Mouse (Mus musculus) heart, postnatal 14 days (tissue): ENCODE results near the gene Tmem63a. TPM values are rescaled to one million over a fixed set of nuclear protein-coding genes. Genes with fewer than 3 reads are reported as not detected.
"Not testable (repeated sequence)": the region's sequence is repeated elsewhere in the genome, so short reads cannot be mapped to it uniquely, and the experiment has no call there.

Source experiments
- DNase-seq, 2 experiments: peaks; one replicate each; pipeline ENCODE4 v3.0.0; 2021 to 2022
- intact Hi-C: fragments of 180-260 bp; cut with DNase I; formaldehyde crosslinking; loops from one replicate; pipeline ENCODE4 v1.15.1; 2025
- total RNA-seq, 2 experiments: library from RNA; stranded (reverse); gene quantifications; 2 replicates each; pipeline ENCODE4 v1.2.3; 2021

Gene Tmem63a
- total RNA-seq, 2 experiments from 2014 or later: 14.9 to 15.3 TPM

DNA sequence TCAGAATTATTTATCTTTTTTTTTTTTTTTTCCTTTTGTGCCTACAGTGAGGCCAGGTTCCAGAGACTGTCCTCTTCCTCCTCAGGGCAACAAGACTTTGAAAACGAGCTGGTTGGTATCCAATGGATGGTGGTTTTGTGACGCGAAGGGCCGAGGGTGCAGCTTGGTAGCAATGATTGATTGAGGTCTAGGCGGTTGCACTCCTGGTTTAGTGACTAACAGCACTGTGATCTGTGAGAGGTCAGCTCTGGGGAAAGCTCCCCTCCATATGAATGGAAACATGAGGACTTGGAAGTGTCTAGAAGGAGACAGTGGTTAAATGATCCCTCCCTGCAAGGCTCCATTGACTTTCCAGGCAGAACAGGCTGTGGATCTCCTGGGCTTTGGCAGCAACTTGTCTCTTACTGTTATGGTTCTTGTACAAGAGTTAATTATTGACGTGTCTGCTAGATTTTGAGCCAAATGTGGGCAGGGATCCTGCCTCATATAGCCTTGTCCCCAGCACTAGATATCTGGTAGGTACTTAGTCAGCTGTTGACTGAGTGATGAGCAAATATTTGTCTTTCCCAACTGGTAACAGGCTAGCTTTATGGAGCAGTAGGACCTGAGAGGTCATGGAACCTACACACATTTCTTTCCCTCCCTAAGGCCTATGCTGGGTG is 10.1 kb downstream of the Tmem63a start:
- intact Hi-C loops: no loop called here
- DNase-seq: no peak

DNA sequence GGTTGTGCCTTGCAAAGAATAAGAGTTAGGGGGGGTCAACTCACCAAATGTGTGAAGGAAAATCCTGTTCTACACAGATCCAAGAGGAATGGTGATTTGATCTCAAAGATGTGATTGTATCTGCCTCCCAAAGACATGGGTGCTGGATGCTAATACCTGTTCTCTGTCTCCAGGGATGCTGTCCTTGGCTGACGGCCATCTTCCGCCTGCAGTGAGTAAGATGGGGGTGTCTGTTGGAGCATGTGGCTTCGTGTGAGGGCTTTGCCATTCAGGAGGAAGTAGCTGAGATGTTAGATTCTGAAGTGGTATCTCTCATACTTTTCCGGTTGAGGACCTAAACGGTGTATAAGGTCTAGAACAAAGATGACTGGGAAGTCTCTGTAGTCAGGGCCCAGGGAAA is 10.7 kb downstream of the Tmem63a start:
- intact Hi-C loops: no loop called here
- DNase-seq: no peak

DNA sequence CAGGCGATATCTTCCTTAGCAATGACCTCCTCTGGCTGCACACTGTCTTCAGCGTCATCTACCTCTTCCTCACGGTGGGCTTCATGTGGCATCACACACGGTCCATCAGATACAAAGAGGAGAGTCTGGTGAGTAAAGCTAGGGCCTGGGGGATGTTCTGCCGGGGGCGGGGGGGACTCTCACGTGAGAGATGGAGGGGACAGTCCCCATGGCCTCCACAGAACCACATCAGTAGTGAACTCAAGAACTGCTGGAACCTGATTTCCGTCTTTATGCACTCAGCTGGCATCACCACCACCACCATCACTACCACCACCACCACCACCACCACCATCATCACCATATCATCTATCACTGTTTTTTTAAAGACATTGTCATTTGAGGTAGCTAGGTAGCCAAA is 14.3 kb downstream of the Tmem63a start:
- DNase-seq: no peak
- intact Hi-C loops: no loop called here

DNA sequence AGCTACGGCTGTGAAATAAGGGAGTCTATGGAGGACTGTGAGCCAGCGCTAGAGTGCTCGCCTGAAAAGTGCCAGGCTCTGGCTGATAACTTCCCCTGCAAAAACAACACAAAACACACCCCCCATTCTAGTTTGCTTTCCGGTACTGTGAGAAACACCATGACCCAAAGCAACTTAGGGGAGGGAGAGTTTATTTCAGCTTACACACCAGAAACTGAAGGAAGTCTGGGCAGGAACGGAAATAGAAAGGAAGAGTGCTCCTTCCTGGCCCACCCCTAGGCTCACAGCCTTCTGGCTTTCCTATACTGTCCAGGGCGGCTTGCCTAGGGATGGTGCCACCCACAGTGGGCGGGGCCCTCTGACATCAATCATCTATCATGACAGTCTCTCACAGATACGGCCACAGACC is 14.8 kb downstream of the Tmem63a start:
- DNase-seq: peak; percentile 35 to 36
- intact Hi-C loops: no loop called here

DNA sequence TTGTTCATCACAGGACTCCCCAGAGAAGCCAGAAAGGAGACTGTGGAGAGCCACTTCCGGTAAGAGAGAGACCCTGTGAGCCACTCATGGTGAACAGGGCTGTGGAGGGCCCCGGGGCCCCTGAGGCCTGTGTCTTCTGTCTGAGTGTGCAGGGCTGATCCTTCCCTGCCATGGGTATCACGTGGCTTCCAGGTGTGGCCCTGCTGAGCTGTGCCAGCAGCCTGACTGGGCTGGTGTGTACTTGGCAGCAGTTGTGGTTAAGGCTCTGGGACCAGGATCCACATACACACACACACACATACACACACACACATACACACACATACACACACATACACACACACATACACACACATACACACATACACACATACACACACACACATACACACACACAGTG is 15.8 kb downstream of the Tmem63a start:
- DNase-seq: no peak
- intact Hi-C loops: no loop called here

DNA sequence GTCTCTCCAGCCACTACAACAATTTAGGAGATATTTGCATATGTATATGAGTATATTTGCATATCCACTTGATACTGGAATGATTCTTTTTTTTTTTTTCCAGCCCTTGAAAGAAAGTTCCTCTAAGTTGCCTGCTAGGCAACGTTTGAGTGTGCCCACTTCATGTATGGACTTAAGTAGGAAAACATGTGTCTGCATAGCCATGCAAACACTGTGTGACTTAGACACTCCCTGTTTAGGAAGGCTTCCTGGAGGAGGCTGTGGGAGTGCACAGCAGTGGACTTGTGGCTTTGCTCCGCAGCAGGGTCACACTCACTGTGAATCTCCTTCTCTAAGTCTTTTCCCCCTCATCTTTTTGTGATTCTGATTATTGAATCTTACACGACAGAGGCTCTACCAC is 16.7 kb downstream of the Tmem63a start:
- DNase-seq: no peak
- intact Hi-C loops: no loop called here

DNA sequence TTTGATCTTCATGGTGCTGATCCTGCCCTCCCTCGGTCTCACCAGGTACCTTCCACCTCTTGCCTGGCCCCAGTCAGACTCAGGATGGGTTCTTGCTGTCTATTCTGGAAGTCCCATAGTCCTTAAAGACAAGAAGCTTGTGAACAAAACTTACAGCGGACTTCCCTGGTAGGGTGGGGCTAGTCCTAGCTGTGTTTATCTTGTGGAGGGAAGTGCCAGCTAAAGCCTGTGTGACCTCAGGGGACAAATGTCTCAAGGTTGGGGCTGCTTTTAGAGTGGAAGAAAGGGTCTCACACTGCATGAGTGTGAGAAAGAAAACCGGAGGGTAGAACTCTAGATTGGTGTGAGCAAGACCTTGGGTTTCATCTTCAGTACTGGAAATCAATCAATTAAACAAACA is 23.6 kb downstream of the Tmem63a start:
- intact Hi-C loops: no loop called here
- DNase-seq: no peak

DNA sequence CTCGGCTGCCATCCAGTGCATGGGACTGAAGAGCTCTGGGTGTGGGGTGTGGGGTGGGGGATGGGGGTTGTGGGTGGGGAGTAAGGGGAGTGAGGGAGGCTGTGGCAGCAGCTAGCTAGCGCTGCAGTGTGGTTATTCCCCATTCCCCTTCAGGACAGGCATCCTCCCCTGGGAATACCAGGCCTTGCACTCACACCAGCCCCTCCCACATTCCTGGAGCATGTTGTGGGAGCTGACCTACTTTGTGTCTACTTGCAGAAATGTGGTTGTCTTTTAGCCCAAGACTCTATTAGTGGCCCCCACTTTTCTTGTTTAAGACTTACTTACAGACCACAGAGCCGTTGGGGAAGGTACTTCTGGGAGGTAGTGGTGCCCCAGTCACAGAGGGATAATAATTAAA is 24.4 kb downstream of the Tmem63a start:
- intact Hi-C loops: no loop called here

DNA sequence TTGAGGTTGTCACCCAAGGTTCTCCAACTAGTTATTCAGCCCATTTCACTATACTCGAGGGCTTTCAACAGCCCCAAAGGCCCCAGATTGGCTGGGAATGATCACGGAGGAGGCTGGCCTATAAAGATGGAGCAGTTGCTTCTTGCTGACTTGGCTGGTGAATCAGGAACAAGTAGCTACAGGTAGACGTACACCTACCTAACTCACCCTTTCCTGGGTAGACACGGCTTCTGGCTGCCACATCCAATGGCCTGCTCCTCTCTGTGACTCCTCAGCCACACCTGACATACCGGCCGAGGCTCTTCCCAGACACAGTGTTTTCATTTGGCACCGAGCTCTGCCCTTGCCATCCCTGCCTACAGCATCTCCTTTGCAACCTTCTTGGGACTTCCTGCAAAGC is 25.1 kb downstream of the Tmem63a start:
- DNase-seq: no peak
- intact Hi-C loops: no loop called here

More for the DNA sequence above, 24.4 kb downstream of the Tmem63a start:
- DNase-seq: peak; percentile 43 to 66

DNA sequence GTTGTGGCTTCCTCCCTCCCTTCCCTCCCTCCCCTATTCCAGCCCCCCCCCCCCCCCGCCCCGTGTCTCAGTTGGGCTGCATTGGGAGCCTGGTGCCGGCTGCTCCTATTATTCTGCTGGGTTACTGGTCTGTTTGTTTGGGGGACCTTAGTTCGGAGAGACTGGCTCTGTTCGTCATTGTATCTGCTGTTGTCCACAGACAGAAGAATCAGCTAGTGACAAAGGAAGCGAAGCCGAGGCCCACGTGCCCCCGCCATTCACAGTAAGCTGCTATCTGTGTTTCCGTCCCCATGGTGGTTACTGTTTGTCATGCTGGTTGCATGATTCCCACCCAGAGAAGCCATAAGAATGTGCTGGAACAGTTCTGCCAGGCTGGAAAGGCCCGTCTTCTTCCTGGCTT is 30.8 kb downstream of the Tmem63a start:
- intact Hi-C loops: no loop called here
- no peak for DNase-seq

DNA sequence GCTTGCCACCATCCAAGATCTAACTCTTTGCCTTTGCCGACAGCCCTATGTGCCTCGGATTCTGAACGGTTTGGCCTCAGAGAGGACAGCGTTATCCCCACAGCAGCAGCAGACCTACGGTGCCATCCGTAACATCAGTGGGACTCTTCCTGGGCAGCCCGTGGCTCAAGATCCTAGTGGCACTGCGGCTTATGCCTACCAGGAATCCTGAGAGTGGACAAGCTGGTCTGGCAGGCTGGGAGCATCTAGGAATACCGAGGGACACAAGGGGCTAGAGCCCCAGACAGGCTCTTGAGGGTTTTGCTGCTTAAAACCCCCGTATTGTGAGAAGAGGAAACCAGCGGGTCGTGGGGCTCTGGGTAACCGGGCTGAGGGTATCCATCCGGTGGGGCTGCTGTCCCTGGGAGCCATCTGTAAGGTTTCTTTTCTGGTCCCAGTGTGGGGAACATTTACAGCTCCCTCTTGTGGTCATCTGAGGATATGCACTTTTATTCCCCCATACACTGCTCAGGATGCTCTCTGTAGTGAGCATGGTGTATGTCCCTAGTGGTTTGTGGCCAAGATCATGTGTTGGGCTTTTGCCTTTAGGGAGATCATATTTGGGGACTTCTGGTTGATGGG is 32.1 kb downstream of the Tmem63a start:
- intact Hi-C loops: loop anchor here (1.0 kb wide), 1 partner anchor 73 kb away; no protein-coding TSS in a partner anchor
- DNase-seq: peak in 1 of 2 experiments; percentile 50

DNA sequence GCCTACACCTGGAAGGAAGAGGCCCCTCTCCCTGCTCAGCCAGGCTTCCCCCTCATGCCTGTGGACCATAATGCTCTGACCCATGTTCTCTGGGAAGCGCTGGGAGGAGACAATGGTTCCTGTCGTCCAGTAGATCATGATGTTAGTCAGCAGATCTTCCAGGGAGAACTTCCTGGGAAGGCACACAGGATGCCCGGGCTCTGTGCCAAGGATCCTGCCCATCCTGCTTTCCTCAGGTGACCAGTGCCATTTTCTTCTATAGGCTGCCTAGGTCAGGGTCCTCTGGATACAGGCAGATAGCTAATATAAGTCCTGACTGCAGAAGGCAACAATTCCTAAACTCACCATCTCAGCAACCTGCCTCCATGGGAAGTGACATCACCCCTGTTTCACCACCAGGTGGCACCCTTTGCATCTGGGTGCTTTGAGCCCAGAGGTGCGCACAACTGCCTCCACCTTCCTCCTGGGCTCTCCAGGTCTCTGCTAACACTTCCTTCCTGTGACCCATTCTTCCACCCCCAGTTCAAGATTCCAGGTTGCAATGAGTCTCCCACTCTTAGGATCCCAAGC is 34.1 kb downstream of the Tmem63a start:
- peak; percentile 44 to 52 for DNase-seq
- intact Hi-C loops: no loop called here

DNA sequence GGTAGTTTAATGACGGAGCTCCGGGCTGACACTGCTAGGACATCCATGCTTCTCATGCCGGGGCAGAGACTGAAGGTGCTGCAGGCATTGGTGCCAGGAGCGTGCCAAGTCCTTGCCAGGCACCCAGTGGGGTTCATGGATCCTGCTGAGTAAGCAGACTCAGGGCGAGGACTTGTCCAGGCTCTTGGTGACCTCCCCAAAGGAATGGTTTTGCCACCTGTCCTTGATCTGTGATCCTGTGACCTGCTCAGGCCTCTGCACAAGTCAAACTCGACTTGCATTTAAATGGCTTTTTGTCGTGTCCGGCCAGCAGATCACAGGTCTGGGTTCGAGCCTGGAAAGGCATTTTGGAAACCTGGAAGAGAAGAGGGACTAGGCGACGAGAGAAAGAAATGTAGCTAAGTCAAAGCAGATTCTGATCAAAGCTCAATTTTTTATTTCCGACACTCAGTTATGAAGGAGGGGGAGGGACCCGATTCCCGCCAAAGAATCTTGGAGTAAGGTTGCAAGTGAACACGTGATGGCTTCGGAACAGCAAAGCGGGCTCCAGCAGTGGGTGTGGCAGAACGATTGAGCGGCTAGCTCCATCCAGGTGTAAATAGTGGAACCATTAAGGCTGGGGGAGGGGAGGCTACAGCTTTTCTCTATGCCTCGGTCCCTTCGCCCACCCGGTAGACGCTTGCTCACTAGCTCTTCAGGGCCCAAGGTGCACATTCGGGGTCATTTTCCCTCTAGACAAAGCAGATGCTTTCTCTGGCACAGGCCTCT is 37.5 kb downstream of the Tmem63a start:
- intact Hi-C loops: no loop called here
- DNase-seq: no peak

DNA sequence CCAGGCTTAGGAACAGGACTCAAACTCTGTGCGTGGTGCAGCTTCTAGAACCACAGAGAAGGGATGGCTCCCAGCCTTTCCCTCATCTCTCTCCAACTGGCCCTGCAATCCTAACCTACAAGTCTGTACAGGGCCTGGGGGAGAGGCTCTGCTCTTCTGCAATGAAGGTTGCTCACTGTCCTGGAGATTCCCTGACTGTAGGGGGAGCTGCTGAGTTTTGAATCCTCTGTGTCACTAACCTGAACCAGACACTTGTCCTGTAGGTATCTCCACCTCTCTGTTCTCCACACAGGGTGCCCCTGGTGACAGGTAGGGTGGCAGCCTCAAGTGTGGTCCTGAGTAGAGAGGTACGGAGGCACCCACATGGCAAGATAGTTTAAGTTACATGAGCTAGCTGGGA is 38.3 kb downstream of the Tmem63a start:
- DNase-seq: no peak
- intact Hi-C loops: no loop called here

DNA sequence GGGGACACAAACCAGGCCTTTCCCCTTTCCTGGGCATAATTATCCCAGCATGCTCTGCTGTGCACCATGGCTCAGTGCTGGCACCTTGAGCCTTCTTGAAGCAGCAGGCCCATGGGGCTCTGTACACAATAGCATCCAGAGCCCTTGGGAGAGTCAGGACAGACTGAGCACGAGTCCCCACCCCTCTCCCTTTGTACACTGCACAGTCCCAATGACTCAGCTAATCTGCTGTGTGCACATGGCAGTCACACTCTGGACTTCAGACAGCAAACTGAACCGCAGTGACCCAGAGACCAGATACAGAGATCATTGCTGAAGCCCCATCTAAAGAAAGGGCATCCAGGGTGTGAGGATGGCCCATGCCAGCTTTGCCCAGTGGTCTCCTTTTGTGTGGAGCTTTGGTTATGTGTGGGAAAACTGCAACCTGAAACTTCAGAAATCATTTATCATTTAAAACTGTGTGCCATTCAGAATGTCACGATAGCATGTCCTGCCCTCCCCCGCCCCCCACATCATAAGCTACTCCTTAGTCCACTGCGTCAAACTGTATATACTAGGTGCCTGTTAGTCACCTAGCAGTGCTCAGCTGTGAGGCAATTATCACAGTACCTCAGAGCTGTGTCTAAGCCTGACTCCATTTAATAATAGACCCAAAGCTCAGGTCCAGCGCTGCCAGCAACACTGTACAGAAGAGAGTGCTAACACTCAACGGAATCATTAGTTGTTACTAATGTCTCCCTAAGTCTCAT is 39.3 kb downstream of the Tmem63a start:
- intact Hi-C loops, DNase-seq: not testable (repeated sequence)

DNA sequence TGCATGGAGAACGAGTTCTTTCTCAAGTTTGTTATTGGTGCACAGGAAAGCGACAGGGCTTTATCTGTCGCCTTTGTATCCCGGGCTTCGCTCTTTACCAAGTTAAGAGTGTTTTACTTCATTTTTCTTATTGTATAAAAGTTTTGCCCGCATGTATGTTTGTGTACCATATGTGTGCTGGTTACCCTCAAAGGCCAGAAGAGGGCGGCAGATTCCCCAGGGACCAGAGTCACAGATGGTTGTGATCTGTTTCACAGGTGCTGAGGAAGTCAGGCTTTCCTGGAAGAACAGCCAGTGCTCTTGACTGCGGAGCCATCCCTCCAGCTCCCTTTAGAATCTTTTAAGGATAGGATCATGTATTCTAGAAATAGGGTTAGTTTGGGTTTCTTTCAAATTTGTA is 44.6 kb downstream of the Tmem63a start:
- DNase-seq: no peak
- intact Hi-C loops: loop anchor here (1.0 to 5.0 kb wide), 2 partner anchors 36 to 53 kb away; partner anchors contain the start of gene Ephx1

DNA sequence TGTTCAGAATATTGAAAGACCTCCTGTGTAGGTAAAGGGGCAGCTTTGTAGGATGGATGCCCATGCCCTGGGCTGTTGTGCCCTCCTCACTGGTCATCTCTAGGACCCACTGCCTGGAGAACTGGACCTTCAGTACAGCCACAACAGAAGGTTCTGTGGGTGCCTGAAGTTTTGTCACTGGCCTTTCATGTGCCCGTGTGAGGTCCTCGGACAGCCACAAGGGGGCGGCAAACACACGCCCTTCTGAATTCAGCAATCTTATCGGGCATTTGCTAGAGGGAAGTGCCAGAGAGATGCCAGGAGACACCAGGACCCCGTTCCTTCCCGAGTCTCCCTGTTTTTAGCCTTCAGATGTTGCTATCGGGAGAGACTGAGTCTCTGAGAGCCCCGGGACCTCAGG is 45.6 kb downstream of the Tmem63a start:
- intact Hi-C loops: loop anchor here (1.0 to 5.0 kb wide), 2 partner anchors 35 to 52 kb away; partner anchors contain the start of gene Ephx1
- peak; percentile 77 to 82 for DNase-seq

DNA sequence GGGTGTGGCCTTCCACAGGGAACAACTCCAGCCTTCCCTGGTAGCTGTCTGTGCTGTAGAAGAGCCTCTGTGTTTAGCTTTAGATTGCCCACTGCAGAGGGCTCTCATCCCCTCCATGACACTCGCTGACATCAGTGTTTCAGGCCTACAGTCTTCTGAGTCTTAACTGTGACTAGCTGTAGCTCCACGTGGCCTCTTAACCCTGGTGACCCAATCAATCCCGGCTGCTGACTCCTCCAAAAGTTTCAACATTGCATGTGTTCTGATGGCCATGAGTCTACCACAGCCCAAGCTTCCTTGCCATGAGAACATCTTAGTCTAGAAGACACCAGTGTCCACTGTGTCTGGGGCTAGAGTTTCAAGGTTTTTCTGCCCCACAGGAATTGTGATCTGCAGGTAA is 48.5 kb downstream of the Tmem63a start:
- no peak for DNase-seq
- intact Hi-C loops: loop anchor here (5.0 kb wide), 1 partner anchor 107 kb away; no protein-coding TSS in a partner anchor

DNA sequence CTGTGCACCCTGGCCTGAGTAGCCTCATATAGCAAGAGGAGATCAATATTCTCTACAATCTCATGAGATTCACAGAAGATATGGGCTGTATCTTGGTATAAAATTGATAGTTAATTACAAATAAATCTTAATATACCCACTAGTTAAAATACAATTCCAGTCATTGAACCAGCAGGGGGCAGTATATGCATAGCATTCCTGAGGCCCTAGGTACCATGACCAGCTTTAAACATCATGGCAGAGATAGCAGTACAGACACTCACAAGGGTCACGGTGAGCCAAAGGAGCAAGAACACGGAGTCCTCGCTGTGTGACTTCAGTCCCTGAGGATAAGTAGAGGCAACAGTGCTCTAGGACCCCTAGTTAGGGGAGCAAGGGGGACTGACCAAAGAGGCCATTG is 50.0 kb downstream of the Tmem63a start:
- peak; percentile 31 to 71 for DNase-seq
- intact Hi-C loops: loop anchor here (1.0 to 5.0 kb wide), 2 partner anchors 47 to 105 kb away; no protein-coding TSS in a partner anchor

DNA sequence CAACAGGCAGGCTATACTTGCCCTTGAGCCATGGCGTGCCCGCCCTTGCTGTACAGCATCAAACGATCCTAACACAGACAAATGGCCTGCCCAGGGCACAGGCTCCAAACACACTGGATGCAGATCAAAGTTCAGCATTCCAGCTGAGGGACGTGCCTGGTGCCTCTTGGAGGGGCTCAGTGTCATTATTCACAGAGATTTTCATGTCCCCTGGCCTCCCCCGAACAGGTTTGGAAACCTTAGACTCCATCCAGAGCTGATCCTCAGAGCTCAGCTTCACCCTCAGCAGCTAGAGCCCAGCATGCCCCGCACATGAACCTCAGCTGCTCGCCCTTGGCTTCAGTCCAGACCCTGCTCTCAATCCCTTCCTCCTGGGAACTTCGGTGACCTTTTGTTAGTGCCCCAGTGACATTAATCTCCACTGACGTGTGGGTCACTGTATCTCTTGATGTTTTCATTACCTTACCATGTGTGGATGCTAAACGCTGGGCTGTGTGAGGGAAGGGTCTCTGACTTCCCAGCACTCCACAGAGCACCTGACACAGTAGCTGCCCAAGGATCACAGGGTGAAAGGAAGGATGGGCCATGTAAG is 58.5 kb downstream of the Tmem63a start:
- intact Hi-C loops: no loop called here
- DNase-seq: no peak
